Mouse (Mus musculus): ENCODE results near the gene S100a8. TPM values are rescaled to one million over a fixed set of nuclear protein-coding genes. Genes with fewer than 3 reads are reported as not detected.

S100a8 gene
- polyA plus RNA-seq, 1 experiment, result not detected

DNA sequence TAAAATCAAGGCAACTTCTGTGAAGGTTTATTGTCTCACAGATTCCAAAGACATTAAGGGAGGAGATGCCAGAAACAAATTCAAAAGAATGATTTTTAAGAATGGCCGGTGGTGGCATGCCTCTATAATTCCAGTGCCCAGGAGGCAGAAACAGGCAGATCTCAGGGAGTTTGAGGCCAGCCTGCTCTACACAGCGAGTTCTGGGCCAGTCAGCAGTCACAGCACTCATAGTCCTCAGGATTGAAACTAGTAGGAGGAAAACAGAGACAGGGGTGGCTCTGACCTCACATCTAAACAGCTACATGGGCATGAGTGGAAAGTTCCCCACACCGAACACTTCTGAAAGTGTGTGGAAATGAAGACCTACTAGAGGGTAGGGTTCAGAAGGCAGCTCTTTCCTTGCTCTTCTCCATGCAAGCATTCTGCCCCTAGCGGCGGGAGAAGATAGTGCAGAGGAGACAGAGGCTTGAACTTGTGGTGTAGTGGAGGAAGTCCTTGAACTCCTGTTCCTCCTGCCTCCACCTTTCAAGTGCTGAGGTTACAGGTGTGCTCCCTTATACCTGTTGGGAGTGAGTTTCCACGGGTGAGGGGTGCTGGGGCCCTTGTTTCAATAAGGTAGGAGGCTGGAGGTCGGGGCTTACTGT is 29.1 kb upstream of the S100a8 start:
- Histone ChIP-seq H3K27me3 (ENCODE audit: control insufficient read depth, insufficient read depth, insufficient read length) (no peaks in the 10 kb centered on the region), H3K79me2 (ENCODE audit: control insufficient read depth, insufficient read depth) (no peaks in the 10 kb centered on the region), H3ac (ENCODE audit: control insufficient read depth, insufficient read length, low read depth) (no peak overlapping the region), H3K79me3 (ENCODE audit: low read depth) (no peaks in the 10 kb centered on the region), H3K36me3 (ENCODE audit: control insufficient read depth, insufficient read depth) (no peaks in the 10 kb centered on the region), H3K4me3 (ENCODE audit: insufficient read depth, poor library complexity, severe bottlenecking) (no peak overlapping the region)
- TF ChIP-seq FOSL1 (IDR thresholded peaks at IDR 0.05; ENCODE audit: insufficient read depth, low read length, poor library complexity, severe bottlenecking) (no peak), CTCF (IDR thresholded peaks at IDR 0.05; ENCODE audit: control insufficient read depth, insufficient read depth, insufficient read length) (peak; percentile 26), USF1 (IDR thresholded peaks at IDR 0.05; ENCODE audit: low read depth) (no peak)

DNA sequence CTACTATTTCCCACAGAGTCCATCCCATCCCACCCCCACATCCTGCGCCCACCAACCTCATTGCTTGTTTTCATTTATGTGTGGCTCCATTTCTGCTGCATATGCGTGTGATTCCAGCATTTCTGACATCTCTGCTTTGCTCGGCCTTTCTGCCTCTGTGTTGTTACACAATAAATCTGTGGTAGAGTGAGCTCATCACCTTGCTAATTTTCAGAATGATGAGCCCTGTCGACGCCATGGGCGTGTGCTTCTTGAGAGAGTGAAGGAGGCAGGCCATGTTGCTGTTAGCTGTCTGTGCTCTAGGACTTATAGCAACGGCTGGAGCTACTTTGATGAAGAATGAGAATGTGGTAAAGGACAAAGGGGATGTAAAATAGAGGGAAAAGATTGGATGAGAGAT is 27.8 kb upstream of the S100a8 start:
- Histone ChIP-seq H3ac (ENCODE audit: control insufficient read depth, insufficient read length, low read depth) (no peak overlapping the region), H3K79me3 (ENCODE audit: low read depth) (no peaks in the 10 kb centered on the region), H3K27me3 (ENCODE audit: control insufficient read depth, insufficient read depth, insufficient read length) (no peaks in the 10 kb centered on the region), H3K79me2 (ENCODE audit: control insufficient read depth, insufficient read depth) (no peaks in the 10 kb centered on the region), H3K4me3 (ENCODE audit: insufficient read depth, poor library complexity, severe bottlenecking) (no peak overlapping the region), H3K36me3 (ENCODE audit: control insufficient read depth, insufficient read depth) (no peaks in the 10 kb centered on the region)
- TF ChIP-seq USF1 (IDR thresholded peaks at IDR 0.05; ENCODE audit: low read depth) (no peak), CEBPB (IDR thresholded peaks at IDR 0.05; ENCODE audit: low read depth) (no peak)

DNA sequence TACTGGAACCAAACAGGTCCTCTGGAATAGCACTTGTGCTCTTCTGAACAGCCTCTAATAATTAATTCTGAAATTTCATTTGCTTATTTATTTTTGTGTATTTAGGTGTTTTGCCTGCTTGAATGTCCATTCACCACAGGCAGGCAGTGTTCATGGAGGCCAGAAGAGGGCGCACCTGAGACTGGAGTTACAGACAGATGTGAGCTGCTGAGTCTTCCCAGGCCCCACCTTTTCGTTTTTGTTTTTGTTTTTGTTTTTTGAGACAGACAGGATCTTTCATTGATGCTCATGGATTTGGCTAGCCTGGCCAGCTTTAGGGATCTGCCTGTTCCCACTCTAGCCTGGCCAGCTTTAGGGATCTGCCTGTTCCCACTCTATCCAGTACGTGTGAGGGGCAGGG is 24.6 kb upstream of the S100a8 start:
- Histone ChIP-seq H3K79me2 (ENCODE audit: control insufficient read depth, insufficient read depth) (no peaks in the 10 kb centered on the region), H3K36me3 (ENCODE audit: control insufficient read depth, insufficient read depth) (no peaks in the 10 kb centered on the region), H3K27me3 (ENCODE audit: control insufficient read depth, insufficient read depth, insufficient read length) (no peaks in the 10 kb centered on the region), H3ac (ENCODE audit: control insufficient read depth, insufficient read length, low read depth) (no peak overlapping the region), H3K79me3 (ENCODE audit: low read depth) (no peaks in the 10 kb centered on the region), H3K4me3 (ENCODE audit: insufficient read depth, poor library complexity, severe bottlenecking) (no peak overlapping the region)
- TF ChIP-seq CTCF (IDR thresholded peaks at IDR 0.05; ENCODE audit: control insufficient read depth, insufficient read depth, insufficient read length) (peak; percentile 20), MYOD1 (IDR thresholded peaks at IDR 0.05; ENCODE audit: control insufficient read depth, insufficient read length, low read depth) (no peak)

DNA sequence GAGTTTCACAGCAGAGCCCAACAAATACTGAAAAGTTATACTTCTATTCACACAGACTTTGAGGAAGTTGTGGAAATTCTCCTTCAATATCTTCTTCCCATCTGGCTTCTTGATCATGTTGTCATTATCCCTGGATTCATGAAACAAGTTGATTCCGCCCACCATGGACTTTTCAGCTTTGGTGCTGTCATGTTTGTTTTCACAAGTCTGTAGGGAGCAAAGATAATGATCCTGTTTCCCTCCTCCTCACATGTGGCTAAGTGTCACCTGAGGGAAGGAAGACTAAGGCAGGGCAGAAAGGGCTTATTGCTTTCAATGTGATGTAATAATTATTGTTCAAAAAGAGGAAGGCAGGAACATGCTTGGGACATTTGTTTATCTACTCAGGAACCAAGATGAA is 21.5 kb upstream of the S100a8 start:
- TF ChIP-seq CTCF (IDR thresholded peaks at IDR 0.05; ENCODE audit: control insufficient read depth, insufficient read depth, insufficient read length) (no peak), MYOD1 (IDR thresholded peaks at IDR 0.05; ENCODE audit: control insufficient read depth, insufficient read length, low read depth) (no peak), CEBPB (IDR thresholded peaks at IDR 0.05; ENCODE audit: low read depth) (no peak), FOSL1 (IDR thresholded peaks at IDR 0.05; ENCODE audit: insufficient read depth, low read length, poor library complexity, severe bottlenecking) (no peak), MAX (IDR thresholded peaks at IDR 0.05) (no peak)

DNA sequence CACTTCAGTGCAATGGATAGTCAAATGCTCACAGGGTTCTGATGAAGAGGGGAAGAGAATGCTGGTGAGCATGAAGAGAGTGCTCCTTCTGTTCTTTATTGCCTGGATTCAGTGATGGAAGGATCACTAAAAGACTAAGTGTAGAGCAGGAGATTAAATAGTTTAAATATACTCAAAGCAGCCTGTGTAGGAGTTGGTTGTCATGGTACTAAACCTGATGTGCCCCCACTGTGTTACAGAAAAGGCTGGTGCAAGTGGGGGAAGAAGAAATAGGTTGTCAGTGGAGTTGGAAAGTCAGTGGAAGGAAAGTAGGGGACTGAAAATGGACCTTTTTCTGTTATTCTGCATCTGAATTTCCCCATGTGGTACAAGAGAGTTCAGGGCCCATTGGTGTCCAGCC is 19.8 kb upstream of the S100a8 start:
- H3K79me3 ChIP-seq (ENCODE audit: low read depth), result no peaks in the 10 kb centered on the region
- H3K36me3 ChIP-seq (ENCODE audit: control insufficient read depth, insufficient read depth), result no peaks in the 10 kb centered on the region
- H3ac ChIP-seq (ENCODE audit: control insufficient read depth, insufficient read length, low read depth), result no peak overlapping the region
- H3K27me3 ChIP-seq (ENCODE audit: control insufficient read depth, insufficient read depth, insufficient read length), result no peaks in the 10 kb centered on the region
- no peak overlapping the region for H3K4me3 ChIP-seq (ENCODE audit: insufficient read depth, poor library complexity, severe bottlenecking)
- H3K79me2 ChIP-seq (ENCODE audit: control insufficient read depth, insufficient read depth), result no peaks in the 10 kb centered on the region
- no peak for TF ChIP-seq CEBPB (IDR thresholded peaks at IDR 0.05; ENCODE audit: low read depth)
- no peak for TF ChIP-seq MAX (IDR thresholded peaks at IDR 0.05)
- TF ChIP-seq FOSL1 (IDR thresholded peaks at IDR 0.05; ENCODE audit: insufficient read depth, low read length, poor library complexity, severe bottlenecking), result no peak
- no peak for TF ChIP-seq USF1 (IDR thresholded peaks at IDR 0.05; ENCODE audit: low read depth)
- TF ChIP-seq MYOG (IDR thresholded peaks at IDR 0.05; ENCODE audit: control insufficient read depth, extremely low read depth, insufficient read length), result no peak
- TF ChIP-seq MYOD1 (IDR thresholded peaks at IDR 0.05; ENCODE audit: control insufficient read depth, insufficient read length, low read depth), result no peak
- no peak for TF ChIP-seq CTCF (IDR thresholded peaks at IDR 0.05; ENCODE audit: control insufficient read depth, insufficient read depth, insufficient read length)

More for the DNA sequence above, 21.5 kb upstream of the S100a8 start:
- no peaks in the 10 kb centered on the region for H3K27me3 ChIP-seq (ENCODE audit: control insufficient read depth, insufficient read depth, insufficient read length)
- H3K79me3 ChIP-seq (ENCODE audit: low read depth), result no peaks in the 10 kb centered on the region
- H3K4me3 ChIP-seq (ENCODE audit: insufficient read depth, poor library complexity, severe bottlenecking), result no peak overlapping the region
- H3K36me3 ChIP-seq (ENCODE audit: control insufficient read depth, insufficient read depth), result no peaks in the 10 kb centered on the region
- no peak overlapping the region for H3ac ChIP-seq (ENCODE audit: control insufficient read depth, insufficient read length, low read depth)
- no peaks in the 10 kb centered on the region for H3K79me2 ChIP-seq (ENCODE audit: control insufficient read depth, insufficient read depth)

DNA sequence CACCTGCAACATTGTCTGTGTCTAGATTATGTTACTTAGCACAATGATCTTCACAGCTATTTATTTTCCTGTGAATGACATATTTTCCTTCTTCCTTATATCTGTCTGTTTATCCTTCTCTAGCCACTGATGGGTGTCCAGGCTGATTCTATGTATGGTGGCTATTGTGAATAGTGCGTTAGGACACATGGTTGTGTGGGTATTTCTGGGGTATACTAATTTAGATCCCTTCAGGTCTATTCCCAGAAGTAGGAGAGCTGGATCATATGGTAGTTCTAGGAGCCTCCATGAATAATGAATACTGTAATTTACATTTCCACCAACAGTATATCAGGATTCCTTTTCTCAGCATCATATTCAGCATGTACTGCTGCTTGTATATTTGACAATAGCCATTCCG is 18.9 kb upstream of the S100a8 start:
- TF ChIP-seq FOSL1 (IDR thresholded peaks at IDR 0.05; ENCODE audit: insufficient read depth, low read length, poor library complexity, severe bottlenecking), result no peak
- no peak for TF ChIP-seq CTCF (IDR thresholded peaks at IDR 0.05; ENCODE audit: control insufficient read depth, insufficient read depth, insufficient read length)
- no peak for TF ChIP-seq USF1 (IDR thresholded peaks at IDR 0.05; ENCODE audit: low read depth)
- no peak for TF ChIP-seq MAX (IDR thresholded peaks at IDR 0.05)
- TF ChIP-seq MYOG (IDR thresholded peaks at IDR 0.05; ENCODE audit: control insufficient read depth, extremely low read depth, insufficient read length), result no peak
- no peaks in the 10 kb centered on the region for H3K79me3 ChIP-seq (ENCODE audit: low read depth)
- H3K79me2 ChIP-seq (ENCODE audit: control insufficient read depth, insufficient read depth), result no peaks in the 10 kb centered on the region
- H3K4me3 ChIP-seq (ENCODE audit: insufficient read depth, poor library complexity, severe bottlenecking), result no peak overlapping the region
- H3ac ChIP-seq (ENCODE audit: control insufficient read depth, insufficient read length, low read depth), result no peak overlapping the region
- no peaks in the 10 kb centered on the region for H3K27me3 ChIP-seq (ENCODE audit: control insufficient read depth, insufficient read depth, insufficient read length)
- no peaks in the 10 kb centered on the region for H3K36me3 ChIP-seq (ENCODE audit: control insufficient read depth, insufficient read depth)

All from C2C12 (cell line).